Mouse (Mus musculus): ENCODE measurements around the gene Olfr273. TPM values are rescaled to one million over a fixed set of nuclear protein-coding genes. Genes with fewer than 3 reads are reported as not detected.
"Not testable (repeated sequence)": the region's sequence is repeated elsewhere in the genome, so short reads cannot be mapped to it uniquely, and the experiment has no call there.

The Olfr273 gene
- polyA plus RNA-seq (2016; fragmentation: Nextera tagmentation; extraction: Ambion mirVana): not detected in 2 replicates

GRCm38 (mm10) chr4:52859136-52859535, at the start of gene Olfr273:
TSS of gene Olfr273 (minus strand) at chr4:52859236.
- H3K4me1 ChIP-seq (replicated peaks): no peaks in the 10 kb centered on the region
- ATAC-seq (ENCODE audit: insufficient number of reproducible peaks, low FRiP score): no peak
- no peak within 1 kb of the TSS for H3K9ac ChIP-seq
- WGBS: 74% methylated on average over 1 of the region's 1 CpGs
- H3K36me3 ChIP-seq: no peaks in the 10 kb centered on the region
- H3K9me3 ChIP-seq (replicated peaks): no peaks in the 10 kb centered on the region
- no peak within 1 kb of the TSS for H3K4me2 ChIP-seq
- no peak within 1 kb of the TSS for H3K4me3 ChIP-seq
- no peak within 1 kb of the TSS for H3K27ac ChIP-seq (ENCODE audit: poor library complexity, severe bottlenecking)
- no peaks in the 10 kb centered on the region for H3K27me3 ChIP-seq (replicated peaks)

- 86% methylated on average over 9 of the region's 9 CpGs for WGBS
- H3K4me3 ChIP-seq: no peak overlapping the region
- H3K36me3 ChIP-seq: no peaks in the 10 kb centered on the region
- no peaks in the 10 kb centered on the region for H3K9me3 ChIP-seq (replicated peaks)
- H3K27ac ChIP-seq (ENCODE audit: poor library complexity, severe bottlenecking): no peak overlapping the region
- no peak for ATAC-seq (ENCODE audit: insufficient number of reproducible peaks, low FRiP score)
- no peaks in the 10 kb centered on the region for H3K27me3 ChIP-seq (replicated peaks)
- no peak overlapping the region for H3K9ac ChIP-seq
- H3K4me2 ChIP-seq: no peak overlapping the region
- no peaks in the 10 kb centered on the region for H3K4me1 ChIP-seq (replicated peaks)
Observed at GRCm38 (mm10) chr4:52864156-52864555, 5.1 kb upstream of the Olfr273 start.

- 86% methylated on average over 5 of the region's 5 CpGs for WGBS
- Histone ChIP-seq H3K27me3 (replicated peaks) (no peaks in the 10 kb centered on the region), H3K36me3 (no peaks in the 10 kb centered on the region), H3K4me1 (replicated peaks) (no peaks in the 10 kb centered on the region), H3K9me3 (replicated peaks) (no peaks in the 10 kb centered on the region), H3K9ac (no peak overlapping the region), H3K27ac (ENCODE audit: poor library complexity, severe bottlenecking) (no peak overlapping the region), H3K4me2 (no peak overlapping the region), H3K4me3 (no peak overlapping the region)
- no peak for ATAC-seq (ENCODE audit: insufficient number of reproducible peaks, low FRiP score)
Observed at GRCm38 (mm10) chr4:52849672-52850071, 9.4 kb downstream of the Olfr273 start.

- Histone ChIP-seq H3K27ac (ENCODE audit: poor library complexity, severe bottlenecking) (no peak overlapping the region), H3K27me3 (replicated peaks) (no peaks in the 10 kb centered on the region), H3K4me3 (no peak overlapping the region), H3K36me3 (no peaks in the 10 kb centered on the region), H3K9ac (no peak overlapping the region), H3K9me3 (replicated peaks) (no peaks in the 10 kb centered on the region), H3K4me1 (replicated peaks) (no peaks in the 10 kb centered on the region), H3K4me2 (no peak overlapping the region)
- WGBS: 47% methylated on average over 4 of the region's 4 CpGs
- ATAC-seq (ENCODE audit: insufficient number of reproducible peaks, low FRiP score): no peak
Observed at GRCm38 (mm10) chr4:52849039-52849635, 9.9 kb downstream of the Olfr273 start.

- not testable (repeated sequence) for H3K36me3 ChIP-seq; H3K4me2 ChIP-seq; H3K27ac ChIP-seq (ENCODE audit: poor library complexity, severe bottlenecking); ATAC-seq (ENCODE audit: insufficient number of reproducible peaks, low FRiP score); H3K4me1 ChIP-seq (replicated peaks); H3K9me3 ChIP-seq (replicated peaks); H3K9ac ChIP-seq; H3K4me3 ChIP-seq; H3K27me3 ChIP-seq (replicated peaks)
- 31% methylated on average over 1 of the region's 1 CpGs for WGBS
Observed at GRCm38 (mm10) chr4:52845411-52845810, 13.6 kb downstream of the Olfr273 start.

GRCm38 (mm10) chr4:52821375-52821774, 37.7 kb downstream of the Olfr273 start:
- Histone ChIP-seq H3K9me3 (replicated peaks) (peaks cover 8% of the 10 kb centered on the region; the same call in 1 of the 2 replicates), H3K9ac (no peak overlapping the region), H3K4me1 (replicated peaks) (no peaks in the 10 kb centered on the region), H3K27me3 (replicated peaks) (no peaks in the 10 kb centered on the region), H3K36me3 (no peaks in the 10 kb centered on the region), H3K4me3 (no peak overlapping the region), H3K27ac (ENCODE audit: poor library complexity, severe bottlenecking) (no peak overlapping the region), H3K4me2 (no peak overlapping the region)
- WGBS: 91% methylated on average over 11 of the region's 11 CpGs
- ATAC-seq (ENCODE audit: insufficient number of reproducible peaks, low FRiP score): no peak

GRCm38 (mm10) chr4:52814304-52814703, 44.7 kb downstream of the Olfr273 start, which contains the start of gene Olfr275:
TSS of gene Olfr275 (plus strand) at chr4:52814604.
- H3K4me3 ChIP-seq: no peak within 1 kb of the TSS
- H3K9ac ChIP-seq: no peak within 1 kb of the TSS
- H3K4me2 ChIP-seq: no peak within 1 kb of the TSS
- H3K36me3 ChIP-seq: no peaks in the 10 kb centered on the region
- no peak for ATAC-seq (ENCODE audit: insufficient number of reproducible peaks, low FRiP score)
- H3K27me3 ChIP-seq (replicated peaks): no peaks in the 10 kb centered on the region
- no peak within 1 kb of the TSS for H3K27ac ChIP-seq (ENCODE audit: poor library complexity, severe bottlenecking)
- 78% methylated on average over 2 of the region's 2 CpGs for WGBS
- H3K4me1 ChIP-seq (replicated peaks): 0 out of 2 replicates have a peak, but pooled peaks cover 2% of the 10 kb centered on the region
- H3K9me3 ChIP-seq (replicated peaks): no peaks in the 10 kb centered on the region

GRCm38 (mm10) chr4:52811871-52812270, 47.2 kb downstream of the Olfr273 start:
- H3K4me1 ChIP-seq (replicated peaks): 0 out of 2 replicates have a peak, but pooled peaks cover 2% of the 10 kb centered on the region
- no peak for ATAC-seq (ENCODE audit: insufficient number of reproducible peaks, low FRiP score)
- no peaks in the 10 kb centered on the region for H3K36me3 ChIP-seq
- H3K27ac ChIP-seq (ENCODE audit: poor library complexity, severe bottlenecking): no peak overlapping the region
- no peaks in the 10 kb centered on the region for H3K9me3 ChIP-seq (replicated peaks)
- H3K27me3 ChIP-seq (replicated peaks): no peaks in the 10 kb centered on the region
- H3K4me3 ChIP-seq: no peak overlapping the region
- H3K9ac ChIP-seq: no peak overlapping the region
- no peak overlapping the region for H3K4me2 ChIP-seq
- WGBS: 30% methylated on average over 2 of the region's 2 CpGs

Other genes with a start within 250 kb of the Olfr273 start
- gene Olfr275, start 44.6 kb downstream of the Olfr273 start, polyA plus RNA-seq (2016; fragmentation: Nextera tagmentation; extraction: Ambion mirVana): not detected in 2 replicates
- not detected in 2 replicates for gene Olfr272, start 59.9 kb upstream of the Olfr273 start, polyA plus RNA-seq (2016; fragmentation: Nextera tagmentation; extraction: Ambion mirVana)
- gene Olfr270, start 105.3 kb upstream of the Olfr273 start, polyA plus RNA-seq (2016; fragmentation: Nextera tagmentation; extraction: Ambion mirVana): not detected in 2 replicates
- gene Nipsnap3a, start 130.0 kb upstream of the Olfr273 start, polyA plus RNA-seq (2016; fragmentation: Nextera tagmentation; extraction: Ambion mirVana): not detected in 2 replicates
- gene Nipsnap3b, start 152.6 kb upstream of the Olfr273 start, polyA plus RNA-seq (2016; fragmentation: Nextera tagmentation; extraction: Ambion mirVana): 89.6 and 90.0 TPM in 2 replicates